Mouse (Mus musculus): ENCODE data around the gene Vezt.

DNA sequence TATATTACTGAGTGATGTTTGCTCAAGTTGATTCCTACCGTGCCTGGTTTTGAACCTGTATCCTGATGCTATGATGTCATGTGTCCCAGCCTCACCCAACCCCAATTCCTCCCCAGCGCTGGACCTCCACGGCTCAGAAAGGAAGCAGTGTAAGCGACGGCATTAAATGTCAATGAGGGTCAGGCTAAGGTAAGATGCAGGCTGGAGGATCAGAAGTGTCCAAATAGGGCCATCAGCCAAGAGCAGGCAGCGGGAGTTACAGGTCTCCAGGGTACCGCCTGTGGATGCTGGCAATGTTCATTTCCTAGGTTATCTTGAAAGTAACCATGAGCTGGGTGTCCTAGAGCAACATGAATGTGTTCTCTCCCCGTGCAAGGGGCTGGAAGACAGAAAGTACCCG lies 104.2 kb downstream of the Vezt start:
- TF ChIP-seq CTCF (IDR thresholded peaks at IDR 0.05; ENCODE audit: extremely low read depth, insufficient read depth, low read length) (no peak), POLR2A (IDR thresholded peaks at IDR 0.05; ENCODE audit: extremely low read depth, insufficient read depth, low read length) (no peak)
